Mouse (Mus musculus) ES-Bruce4 (cell line): ENCODE data around the gene Unc119.

Experiments used
- EP300 ChIP-seq: IDR thresholded peaks from 2 replicates; pipeline ENCODE4 v1.6.1; 2011; ENCODE audit warnings: low read depth, low read length; ENCODE audit not compliant: insufficient read depth
- POLR2A ChIP-seq: IDR thresholded peaks from one replicate; pipeline ENCODE4 v1.8.1; 2011; ENCODE audit warnings: low read length; ENCODE audit not compliant: insufficient read depth

- no peak for TF ChIP-seq EP300
- TF ChIP-seq POLR2A, result no peak
Measured at GRCm38 (mm10) chr11:78294585-78294984, 48.7 kb upstream of the Unc119 start.
